Mouse (Mus musculus) urinary bladder, adult 18-20 months (tissue): ENCODE measurements around the gene Lrrc74b.
"Not testable (repeated sequence)": the region's sequence is repeated elsewhere in the genome, so short reads cannot be mapped to it uniquely, and the experiment has no call there.

Experiments used
- DNase-seq, 2 experiments: peaks; one replicate each; pipeline ENCODE4 v3.0.0; 2022; ENCODE audit warnings: low spot score in 2 of 2, mixed read lengths in 2 of 2

Gene Lrrc74b

DNA sequence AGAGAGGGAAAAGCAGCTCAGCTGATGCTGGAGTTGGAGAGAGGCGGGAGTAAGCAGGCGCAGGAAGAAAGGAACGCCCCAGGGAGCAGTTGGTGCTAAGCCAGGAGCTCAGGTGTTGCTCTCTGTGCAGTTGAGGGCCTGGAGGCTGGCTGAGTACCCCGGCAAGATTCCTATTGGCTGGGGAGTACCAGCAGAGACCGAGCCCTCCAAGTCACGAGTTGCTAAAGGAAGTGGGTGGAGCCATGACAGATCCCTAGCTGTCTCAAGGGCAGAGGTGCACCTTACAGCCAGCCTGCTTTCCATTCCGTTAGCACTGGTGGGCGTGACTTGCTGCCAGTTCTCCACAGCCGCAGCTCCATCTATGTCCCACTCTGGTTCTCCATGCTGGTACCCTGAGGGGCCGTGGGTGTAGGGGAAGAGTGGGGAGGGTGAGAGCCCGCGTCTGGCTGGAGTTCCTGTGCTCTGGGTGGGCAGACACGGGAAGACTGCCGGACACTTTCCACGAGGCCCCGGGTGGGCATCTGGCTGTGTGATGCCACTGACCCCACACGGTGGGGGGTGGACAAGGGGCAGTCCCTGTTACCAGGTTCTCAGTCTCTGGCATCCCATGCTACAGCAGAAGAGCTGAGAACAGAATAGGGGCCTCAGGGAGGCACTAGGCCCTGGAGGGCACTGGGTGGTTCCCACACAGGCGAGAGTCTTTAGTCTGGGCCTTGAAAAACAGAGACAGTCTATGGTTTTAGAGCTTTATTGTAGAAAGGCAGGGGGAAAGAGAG, 6.9 kb downstream of the Lrrc74b start:
- DNase-seq, result no peak

DNA sequence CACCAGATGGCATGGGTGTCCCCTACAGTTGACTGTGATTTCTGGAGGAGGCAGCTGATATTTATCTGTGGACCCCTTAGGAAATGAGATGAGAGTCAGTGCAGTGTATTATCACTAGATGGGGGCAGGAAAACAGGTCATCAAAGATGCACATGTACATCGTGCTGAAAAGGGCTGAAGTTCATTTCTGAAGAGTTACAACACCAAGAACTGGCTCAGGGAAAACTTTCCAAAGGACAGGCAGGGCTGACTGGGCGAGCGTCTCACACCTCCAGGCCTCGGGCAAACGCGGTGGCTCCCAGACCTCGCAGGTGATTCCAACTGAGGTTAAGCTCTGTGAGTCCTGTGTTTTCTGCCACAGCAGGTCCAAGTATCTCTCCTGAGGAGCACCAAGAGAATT, 8.2 kb downstream of the Lrrc74b start:
- no peak for DNase-seq

DNA sequence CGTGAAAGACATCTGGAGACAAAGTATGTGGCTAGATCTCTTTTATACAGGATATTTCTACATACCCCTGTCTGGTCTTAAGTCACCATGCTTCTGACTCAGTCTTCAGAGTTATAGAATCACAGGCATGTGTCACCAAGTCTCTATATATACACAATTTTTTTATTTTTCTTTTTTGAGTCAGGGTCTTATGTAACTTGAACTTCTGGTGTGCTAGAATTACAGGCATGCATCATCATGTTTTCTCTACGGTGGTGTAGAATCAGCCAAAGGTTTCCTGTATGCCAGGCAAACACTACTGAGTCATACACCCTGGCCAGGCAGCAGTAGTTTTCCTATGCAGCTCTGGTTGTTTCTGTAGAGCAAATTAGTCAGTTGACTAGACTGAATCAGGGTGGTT, 18.4 kb downstream of the Lrrc74b start:
- no peak for DNase-seq

DNA sequence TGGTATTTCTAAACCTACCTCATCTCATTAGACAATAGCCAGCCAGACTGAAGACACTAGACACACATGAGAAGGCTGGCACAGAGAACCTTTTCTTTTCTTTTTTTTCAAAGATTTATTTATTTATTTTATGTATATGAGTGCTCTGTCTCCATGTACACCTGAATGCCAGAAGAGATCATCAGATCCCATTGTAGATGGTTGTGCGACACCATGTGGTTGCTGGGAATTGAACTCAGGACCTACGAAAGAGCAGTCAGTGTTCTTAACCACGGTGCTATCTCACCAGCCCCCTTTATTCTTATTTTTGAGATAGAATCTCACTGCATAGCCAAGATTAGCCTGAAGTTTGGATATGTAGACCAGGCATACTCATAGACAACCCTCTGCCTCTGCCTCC, 24.5 kb downstream of the Lrrc74b start:
- no peak for DNase-seq

DNA sequence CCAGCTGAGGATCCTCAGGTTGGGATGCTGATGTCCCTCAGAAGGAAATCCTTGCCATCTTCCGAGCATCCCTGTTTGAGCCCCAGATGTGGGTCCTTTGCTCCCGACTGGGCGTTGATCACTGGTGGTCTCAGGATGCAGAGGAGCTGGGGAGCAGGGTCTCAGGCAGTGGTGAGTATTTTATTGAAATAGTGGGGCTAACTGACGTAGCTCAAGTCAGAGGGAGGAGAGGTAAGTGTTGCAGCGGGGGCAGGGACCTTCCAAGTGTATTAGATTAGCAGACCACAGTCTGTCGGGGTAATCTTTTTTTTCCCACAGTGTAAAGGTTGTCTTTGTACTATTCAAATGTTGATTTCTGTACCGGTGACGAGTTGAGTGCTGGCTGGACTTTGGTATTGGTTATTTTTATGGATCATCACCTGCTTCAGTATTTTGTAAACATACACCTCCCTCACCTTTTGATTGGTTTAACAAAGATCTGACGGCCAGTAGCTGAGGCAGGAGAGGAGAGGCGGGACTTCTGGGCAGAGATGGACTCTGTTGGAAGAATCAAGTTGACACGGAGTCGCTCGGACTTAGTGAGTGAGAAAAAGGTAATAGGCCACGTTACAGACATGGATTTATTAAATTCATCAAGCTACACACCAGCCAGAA, 28.2 kb downstream of the Lrrc74b start:
- DNase-seq, result no peak

DNA sequence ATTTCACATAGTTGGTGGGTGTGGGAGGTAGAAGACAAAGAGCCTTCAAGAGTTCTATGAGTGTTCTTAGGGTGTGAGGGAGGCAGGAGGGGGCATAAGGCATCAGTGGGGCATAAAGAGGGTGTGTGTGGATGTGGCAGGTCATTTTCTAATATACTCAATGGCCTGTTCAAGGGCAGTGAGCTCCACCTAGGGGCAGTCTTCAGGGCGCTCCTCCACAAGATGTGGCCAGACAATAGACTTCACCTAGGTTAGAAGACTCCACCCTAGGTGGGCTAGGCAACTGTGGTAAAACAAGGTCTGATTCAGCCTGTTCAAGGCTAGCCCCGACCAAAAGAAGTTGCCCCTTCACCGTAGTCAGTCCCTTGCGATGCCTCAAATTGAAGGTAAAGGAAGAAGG, 28.8 kb downstream of the Lrrc74b start:
- no peak for DNase-seq

DNA sequence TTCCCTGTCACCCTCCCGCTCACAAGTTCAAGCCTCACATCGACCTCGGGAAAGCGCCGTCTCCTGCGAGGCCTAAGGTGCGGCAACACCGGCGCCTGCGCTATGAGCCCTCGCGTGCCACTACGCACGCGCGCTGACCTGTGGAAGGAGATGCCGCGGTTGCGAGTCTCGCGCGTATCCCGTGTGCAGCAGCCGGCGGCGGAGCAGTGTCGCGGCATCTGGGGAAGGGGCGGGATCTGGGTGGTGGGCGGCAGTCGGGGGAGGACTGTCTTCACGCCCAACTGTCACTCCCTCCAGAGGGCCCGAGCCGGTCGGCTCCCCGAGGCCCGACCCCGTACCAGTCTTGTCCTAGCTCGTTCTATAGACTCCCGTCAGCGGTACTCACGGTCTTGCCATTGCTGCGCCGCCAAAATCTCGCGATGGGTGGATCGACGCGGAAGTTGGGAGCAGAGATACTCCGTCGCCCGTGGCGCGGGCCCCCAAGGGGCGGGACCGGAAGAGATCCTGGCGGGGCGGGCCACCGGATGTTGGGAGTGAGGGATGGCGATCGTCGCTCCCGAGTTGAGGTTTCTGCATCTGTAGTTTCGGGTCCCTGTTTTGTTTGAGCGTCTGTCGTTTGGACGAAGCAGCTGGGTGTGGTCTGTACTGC, 30.3 kb downstream of the Lrrc74b start, which contains the start of gene Thap7:
Gene Thap7 (minus strand): TSS at position 497 of the 649 bp plus-strand sequence.
- DNase-seq, result peak; percentile 92 to 94

DNA sequence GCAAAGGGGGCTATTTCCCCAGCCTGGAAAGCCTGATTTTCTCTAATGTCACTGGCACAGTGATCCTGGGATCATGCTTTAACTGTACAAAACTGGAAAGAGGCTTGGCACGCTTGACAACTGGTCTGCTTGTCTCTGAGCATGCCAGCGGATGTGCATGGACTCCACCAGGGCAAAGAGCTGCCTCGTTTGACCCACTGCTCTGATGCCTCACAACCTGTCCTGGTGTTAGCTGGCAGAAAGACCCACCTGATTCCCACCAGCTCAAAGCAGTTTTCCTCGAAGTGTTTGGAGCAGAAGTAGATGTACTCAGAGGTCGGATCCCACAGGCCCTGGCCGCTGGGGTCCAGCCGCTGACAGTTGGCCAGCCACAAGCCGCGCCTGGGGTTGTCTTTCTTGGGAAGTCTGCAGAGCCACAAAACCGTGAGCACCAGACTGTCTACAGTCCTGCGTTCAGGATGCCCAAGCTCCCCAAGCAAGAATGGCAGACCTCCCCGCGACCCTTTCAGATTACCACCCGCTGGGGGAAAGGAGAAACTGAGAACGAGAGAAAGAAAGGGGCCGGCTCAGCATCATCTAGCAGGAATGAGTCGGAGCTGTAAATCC, 31.0 kb downstream of the Lrrc74b start:
- DNase-seq, result peak in 1 of 2 experiments; percentile 26

DNA sequence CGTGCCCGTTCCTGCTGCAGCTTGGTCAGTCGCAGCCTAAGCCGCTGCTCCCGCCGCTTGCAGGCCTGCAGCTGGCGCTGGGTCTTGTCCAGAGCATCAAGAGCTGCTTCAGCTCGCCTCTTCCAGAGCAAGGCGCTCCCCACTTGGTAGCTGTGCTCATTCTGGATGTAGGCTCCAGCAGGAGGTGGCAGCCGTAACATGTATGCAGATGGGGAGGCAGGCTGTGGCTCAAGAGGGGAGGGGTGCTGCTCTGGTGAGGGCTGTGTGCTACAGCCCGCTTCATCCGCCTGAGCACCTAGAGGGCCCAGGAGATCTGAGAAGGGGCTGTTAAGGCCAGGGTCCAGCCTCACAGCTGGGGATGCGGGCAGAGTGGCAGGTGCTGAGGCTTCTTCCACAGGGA, 32.8 kb downstream of the Lrrc74b start:
- DNase-seq, result no peak

DNA sequence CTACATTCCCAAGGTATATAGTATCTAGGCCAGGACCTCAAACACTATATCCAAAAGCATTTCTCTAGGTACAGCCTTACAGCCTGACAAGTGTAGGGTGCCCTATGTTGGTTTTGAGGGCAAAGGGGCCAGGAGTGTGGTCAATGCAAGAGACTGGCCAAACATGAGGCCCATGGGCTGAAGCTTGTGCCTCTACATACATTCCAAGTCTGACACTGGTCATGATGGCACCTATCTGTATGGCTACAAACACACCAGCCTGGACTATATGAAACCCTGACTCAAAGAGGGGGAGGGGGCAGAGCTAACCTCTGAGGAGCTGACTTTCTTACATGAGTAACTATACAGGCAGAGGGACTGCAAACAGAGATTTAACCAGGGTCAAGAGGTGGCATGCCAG, 33.4 kb downstream of the Lrrc74b start:
- DNase-seq, result no peak

DNA sequence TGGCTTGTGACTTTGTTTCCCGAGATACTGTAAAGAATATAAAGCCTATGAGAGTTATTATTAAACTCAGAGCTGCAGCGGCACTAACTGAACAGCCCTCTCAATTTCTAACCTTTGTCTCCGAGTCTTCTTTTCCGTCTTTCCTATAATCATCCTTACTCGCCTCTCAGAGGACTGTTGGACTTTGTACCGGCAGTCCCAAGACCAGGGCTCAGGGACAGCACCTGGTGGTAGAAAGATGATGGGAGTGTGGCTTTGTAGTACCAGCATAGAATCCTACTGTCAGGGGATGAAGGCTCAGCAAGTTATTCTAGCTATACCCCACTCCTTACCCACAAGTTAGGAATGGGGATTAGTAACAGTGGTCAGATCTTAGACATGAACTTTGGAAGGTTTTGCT, 34.8 kb downstream of the Lrrc74b start:
- DNase-seq, result no peak

DNA sequence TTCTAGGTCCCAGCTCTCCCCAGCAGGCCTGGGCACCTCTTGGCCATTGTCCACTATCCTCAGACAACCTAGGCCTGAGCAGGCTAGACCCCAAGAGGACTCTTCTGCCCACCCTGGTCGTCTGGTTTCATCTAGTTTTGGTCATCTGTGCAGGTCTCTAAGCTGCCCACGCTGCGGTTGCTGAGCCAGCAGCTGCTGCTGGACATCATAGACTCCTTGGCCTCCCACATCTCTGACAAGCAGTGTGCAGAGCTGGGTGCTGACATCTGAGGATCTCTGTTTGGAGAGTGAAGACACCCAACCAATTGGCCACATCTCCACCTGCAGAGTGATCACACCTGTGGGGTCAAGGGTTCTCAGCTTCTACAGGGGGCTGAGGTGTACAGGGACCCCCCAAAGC, 35.5 kb downstream of the Lrrc74b start:
- no peak for DNase-seq

DNA sequence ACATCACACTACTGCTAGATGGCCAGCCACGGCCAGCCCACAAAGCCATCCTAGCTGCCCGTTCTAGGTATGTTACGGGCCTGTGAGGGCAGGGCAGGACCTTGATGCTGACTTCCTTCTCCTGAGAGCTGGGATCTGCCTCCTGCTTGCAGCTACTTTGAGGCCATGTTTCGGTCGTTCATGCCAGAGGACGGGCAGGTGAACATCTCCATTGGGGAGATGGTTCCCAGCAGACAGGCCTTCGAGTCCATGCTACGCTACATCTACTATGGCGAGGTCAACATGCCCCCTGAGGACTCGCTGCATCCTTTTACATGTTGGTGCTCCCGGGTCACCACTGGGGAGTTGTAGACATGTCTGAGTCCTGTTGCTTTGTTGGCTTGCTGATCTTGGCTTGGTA, 36.9 kb downstream of the Lrrc74b start:
- DNase-seq, result no peak

DNA sequence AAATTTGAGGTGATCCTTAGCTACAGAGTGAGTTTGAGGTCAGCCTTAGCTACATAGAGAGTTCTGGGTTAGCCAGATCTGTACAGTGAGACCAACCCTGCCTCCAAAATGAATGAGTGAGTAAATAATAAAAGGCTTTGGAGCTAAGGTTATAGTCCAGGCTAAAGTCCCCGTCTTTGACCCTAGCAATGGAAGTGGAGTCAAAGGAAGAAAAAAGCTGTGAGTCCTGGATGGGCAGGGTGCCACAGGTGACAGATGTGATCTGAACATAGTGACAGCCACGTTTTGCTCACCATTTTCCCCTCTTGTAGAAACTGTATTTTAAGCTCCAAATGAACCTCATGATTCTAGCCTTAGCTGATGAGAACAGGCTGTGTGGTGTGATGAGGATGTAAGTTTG, 42.1 kb downstream of the Lrrc74b start:
- no peak for DNase-seq

DNA sequence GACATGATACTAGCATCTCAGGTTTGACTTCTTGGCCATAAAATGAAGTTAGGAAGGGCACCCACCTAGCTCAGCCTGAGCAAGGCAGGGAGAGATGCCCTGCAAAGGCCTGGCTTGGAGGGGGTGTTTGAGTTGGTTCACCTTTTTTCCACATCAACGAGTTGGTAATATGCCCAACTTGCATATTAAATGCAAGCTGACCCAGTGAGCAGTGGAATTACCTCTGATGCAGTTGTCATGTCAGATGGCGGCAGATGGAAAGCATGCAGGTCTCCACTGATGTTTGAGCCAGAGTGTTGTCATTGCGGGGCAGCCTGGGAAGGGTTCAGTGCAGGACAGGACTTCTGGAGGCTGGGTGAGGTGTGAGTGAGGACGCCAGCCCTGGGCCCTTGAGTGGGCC, 49.6 kb downstream of the Lrrc74b start:
- no peak for DNase-seq

DNA sequence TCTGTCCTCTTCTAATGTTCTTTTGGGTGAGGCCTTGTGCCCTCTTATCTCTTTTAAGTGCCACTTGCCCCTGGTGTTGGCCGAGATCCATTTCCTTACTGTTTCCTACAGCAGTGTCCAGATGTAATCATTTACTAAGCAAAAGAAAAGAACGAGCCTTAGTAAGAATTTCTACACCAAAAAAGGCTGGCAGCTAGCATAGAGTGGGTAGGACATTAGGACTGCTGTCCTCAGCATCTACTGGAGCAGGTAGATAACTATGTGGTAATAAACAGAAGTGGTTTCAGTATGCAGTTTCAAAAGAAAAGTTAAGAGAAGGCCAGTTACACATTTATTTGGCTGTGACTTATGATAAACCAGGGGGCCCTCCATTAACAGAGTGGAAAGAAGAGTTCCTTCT, 50.4 kb downstream of the Lrrc74b start:
- no peak for DNase-seq

DNA sequence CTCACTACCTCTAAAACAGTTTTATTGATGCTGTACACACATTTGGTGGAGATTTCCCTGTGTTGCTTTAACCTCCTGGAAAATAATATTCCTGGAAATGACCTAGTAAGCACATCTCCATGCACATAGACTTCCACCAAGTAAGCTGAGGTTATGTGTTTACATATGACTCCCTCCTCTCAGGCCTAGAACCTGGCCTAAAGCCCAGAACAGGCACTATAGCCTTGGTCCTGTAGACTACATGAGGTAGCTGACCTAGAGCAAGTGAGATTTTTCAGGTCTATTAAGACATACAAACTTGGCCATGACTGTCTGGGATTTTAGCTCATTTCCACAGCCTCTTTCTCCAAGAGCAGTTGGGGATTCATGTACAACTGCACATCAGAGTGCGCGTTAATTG, 50.9 kb downstream of the Lrrc74b start:
- DNase-seq, result no peak

DNA sequence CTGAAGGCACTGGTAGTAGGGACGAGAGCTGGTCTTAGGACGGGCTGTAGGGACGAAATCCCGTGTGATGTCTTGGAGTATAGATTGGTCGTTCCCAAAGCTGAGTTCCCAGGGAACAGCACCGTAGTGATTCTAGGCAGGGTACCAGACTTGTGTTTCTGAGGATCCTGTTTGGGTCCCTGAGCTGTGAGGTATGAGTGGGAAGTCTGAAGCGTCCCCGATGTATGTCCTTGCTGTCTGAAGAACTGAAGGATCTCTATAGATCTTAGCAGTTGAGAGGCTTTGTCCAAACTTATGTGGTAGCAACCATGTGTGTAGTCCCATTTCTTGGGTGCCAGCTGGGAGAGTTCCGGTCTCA, 51.8 kb downstream of the Lrrc74b start:
- DNase-seq, result no peak

DNA sequence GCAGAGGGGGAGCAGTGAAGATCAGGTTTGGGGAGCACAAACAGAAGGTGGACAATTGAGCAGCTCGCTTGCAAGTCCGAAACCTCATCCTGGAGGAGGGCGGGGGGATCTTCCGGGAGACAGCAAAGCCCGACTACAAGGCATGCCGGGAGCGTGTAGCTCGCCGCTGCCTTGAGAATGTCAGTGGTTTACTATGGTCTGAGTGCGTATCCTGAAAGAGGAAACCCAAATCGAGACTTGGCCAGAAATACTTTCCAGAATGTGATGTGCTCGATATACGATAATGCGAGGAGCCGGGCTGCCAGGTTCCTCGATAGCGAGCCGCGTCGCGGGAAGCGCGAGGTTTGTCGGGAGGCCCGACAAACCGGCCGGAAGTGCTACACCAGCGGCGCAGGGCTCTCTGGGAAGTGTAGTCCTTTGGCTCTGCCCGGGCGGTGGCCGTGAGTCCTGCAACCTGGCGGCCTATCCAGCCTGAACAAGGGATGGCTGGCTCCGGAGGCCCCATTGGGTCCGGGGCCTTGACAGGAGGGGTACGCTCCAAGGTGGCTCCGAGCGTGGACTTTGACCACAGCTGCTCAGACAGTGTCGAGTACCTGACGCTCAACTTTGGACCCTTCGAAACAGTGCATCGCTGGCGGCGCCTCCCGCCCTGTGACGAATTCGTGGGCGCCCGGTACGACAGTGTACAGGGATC, 52.4 kb downstream of the Lrrc74b start, which contains the start of gene Lztr1:
Gene Lztr1 (plus strand): TSS at position 143 of the 694 bp plus-strand sequence.
- DNase-seq, result peak; percentile 78 to 96

DNA sequence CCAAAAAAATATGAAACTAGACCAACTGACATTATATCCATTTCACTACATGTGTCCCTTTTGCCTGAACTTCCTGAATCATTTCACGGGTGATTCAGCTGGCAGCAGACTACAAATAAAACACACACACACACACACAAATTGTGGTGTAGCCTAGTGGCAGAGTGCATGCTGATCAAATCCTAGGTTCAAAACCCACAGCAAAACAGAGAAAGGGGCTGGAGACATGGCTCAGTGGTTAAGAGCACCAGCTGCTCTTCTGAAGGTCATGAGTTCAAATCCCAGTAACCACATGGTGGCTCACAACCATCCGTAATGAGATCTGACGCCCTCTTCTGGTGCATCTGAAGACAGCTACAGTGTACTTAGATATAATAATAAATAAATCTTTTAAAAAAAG, 53.0 kb downstream of the Lrrc74b start:
- not testable (repeated sequence) for DNase-seq

DNA sequence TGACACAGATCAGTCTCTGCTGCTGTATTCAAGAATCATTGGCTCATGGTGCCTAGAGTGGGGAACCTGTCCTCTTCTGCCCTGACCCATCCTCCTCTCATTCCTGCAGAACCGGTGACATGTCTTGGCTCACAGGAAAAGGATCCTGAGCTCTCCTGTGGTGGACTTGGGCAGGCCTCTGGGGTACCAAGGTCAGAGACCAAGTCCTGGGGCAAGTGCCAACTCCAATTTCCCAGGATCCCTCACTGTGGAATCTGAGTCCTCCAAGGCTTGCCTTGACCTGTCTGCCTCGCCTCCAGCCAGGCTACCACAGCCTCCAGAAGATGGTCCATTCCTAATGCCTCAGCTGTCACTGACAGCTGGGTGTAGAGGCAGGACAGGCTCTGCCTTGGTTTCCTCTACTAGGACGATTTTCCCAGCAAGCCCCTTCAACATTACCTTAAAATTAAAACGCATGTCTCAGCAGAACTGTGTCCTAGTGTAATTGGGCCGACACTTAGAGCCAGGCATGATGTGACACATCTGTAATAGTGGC, 54.0 kb downstream of the Lrrc74b start:
- DNase-seq, result no peak

DNA sequence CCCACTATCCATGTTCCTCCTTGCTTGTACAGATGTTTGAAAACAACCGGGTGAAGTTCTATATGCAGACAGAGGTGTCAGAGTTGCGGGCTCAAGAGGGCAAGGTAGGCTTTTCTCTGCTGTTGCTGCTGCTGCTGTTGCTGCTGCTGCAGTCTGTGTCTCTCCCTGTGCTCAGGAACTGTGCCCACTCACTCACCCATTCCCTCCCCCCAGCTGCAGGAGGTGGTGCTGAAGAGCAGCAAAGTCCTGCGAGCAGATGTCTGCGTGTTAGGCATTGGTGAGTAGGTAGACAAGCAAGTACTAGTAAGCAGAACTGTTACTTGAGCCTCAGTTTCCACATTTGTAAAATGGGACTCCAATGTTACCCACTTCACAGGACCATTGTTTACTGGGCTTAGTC, 58.4 kb downstream of the Lrrc74b start:
- DNase-seq, result no peak
